Mouse (Mus musculus) embryonic facial prominence, embryonic 15.5 days (tissue): ENCODE results near the gene Rem2. TPM values are rescaled to one million over a fixed set of nuclear protein-coding genes. Genes with fewer than 3 reads are reported as not detected.

Experiments
- polyA plus RNA-seq: library from polyadenylated mRNA; unstranded; fragments of >200 nt; fragmentation: Nextera tagmentation; extraction: Ambion mirVana; gene quantifications from 2 replicates; pipeline ENCODE4 v1.2.1, GENCODE M21; 2015

Rem2 gene
- polyA plus RNA-seq, 1 experiment from 2014 or later, result 3.9 TPM

Other genes with a start within 250 kb of the Rem2 start
- 396 and 402 TPM in 2 replicates for gene Dad1, start 222.0 kb upstream of the Rem2 start, polyA plus RNA-seq
- gene Abhd4, start 221.9 kb upstream of the Rem2 start, polyA plus RNA-seq, result 58.5 and 66.7 TPM in 2 replicates
- 0.09 TPM in 1 of 2 replicates, not detected in the other for gene Olfr49, start 191.2 kb upstream of the Rem2 start, polyA plus RNA-seq
- gene Oxa1l, start 115.3 kb upstream of the Rem2 start, polyA plus RNA-seq, result 39.1 and 44.4 TPM in 2 replicates
- gene Slc7a7, start 58.3 kb upstream of the Rem2 start, polyA plus RNA-seq, result 8.1 and 9.3 TPM in 2 replicates
- 228 and 231 TPM in 2 replicates for gene Mrpl52, start 49.2 kb upstream of the Rem2 start, polyA plus RNA-seq
- 253 and 259 TPM in 2 replicates for gene Mmp14, start 44.5 kb upstream of the Rem2 start, polyA plus RNA-seq
- gene Lrp10, start 12.0 kb upstream of the Rem2 start, polyA plus RNA-seq, result 48.1 and 49.3 TPM in 2 replicates
- 71.2 and 74.9 TPM in 2 replicates for gene Prmt5, start 41.4 kb downstream of the Rem2 start, polyA plus RNA-seq
- gene Haus4, start 78.5 kb downstream of the Rem2 start, polyA plus RNA-seq, result 49.8 and 52.3 TPM in 2 replicates
- 49.4 and 60.2 TPM in 2 replicates for gene Ajuba, start 101.5 kb downstream of the Rem2 start, polyA plus RNA-seq
- 7.8 and 9.3 TPM in 2 replicates for gene 4931414P19Rik, start 129.9 kb downstream of the Rem2 start, polyA plus RNA-seq
- gene Psmb5, start 141.9 kb downstream of the Rem2 start, polyA plus RNA-seq, result 364 and 368 TPM in 2 replicates
- 0.16 TPM in 1 of 2 replicates, not detected in the other for gene Psmb11, start 145.3 kb downstream of the Rem2 start, polyA plus RNA-seq
- gene Gm17606, start 164.9 kb downstream of the Rem2 start, polyA plus RNA-seq, result not detected in 2 replicates
- 4.5 and 4.8 TPM in 2 replicates for gene Cdh24, start 165.3 kb downstream of the Rem2 start, polyA plus RNA-seq
- gene 1700123O20Rik, start 210.1 kb downstream of the Rem2 start, polyA plus RNA-seq, result 74.2 and 75.5 TPM in 2 replicates
- 130 and 132 TPM in 2 replicates for gene Acin1, start 210.8 kb downstream of the Rem2 start, polyA plus RNA-seq
- gene Gm29776, start 222.7 kb downstream of the Rem2 start, polyA plus RNA-seq, result 0.23 and 0.28 TPM in 2 replicates
- not detected in 2 replicates for gene Cebpe, start 236.1 kb downstream of the Rem2 start, polyA plus RNA-seq